Mouse (Mus musculus) thymus, adult 2 months (tissue): Measurements from ENCODE around the gene Hipk1. TPM values are rescaled to one million over a fixed set of nuclear protein-coding genes. Genes with fewer than 3 reads are reported as not detected.
A peak's percentile ranks its signal among the peaks of the same experiment; 100 is the strongest.

ENCODE experiments used
- DNase-seq: peaks from one replicate; pipeline ENCODE4 v3.0.0; 2021
- H3K27ac ChIP-seq: fragments of 200-500 bp; 2 replicates; pipeline ENCODE4 v1.5.1; 2012; ENCODE audit warnings: low read length, control low read depth; ENCODE audit not compliant: control insufficient read depth, insufficient read depth
- H3K27me3 ChIP-seq: fragments of 200-500 bp; 2 replicates; pipeline ENCODE4 v1.6.1; 2012; ENCODE audit warnings: mild to moderate bottlenecking, low read length, moderate library complexity, mixed read lengths; ENCODE audit not compliant: control insufficient read depth, insufficient read depth
- H3K36me3 ChIP-seq: fragments of 200-500 bp; 2 replicates; pipeline ENCODE4 v1.6.1; 2012; ENCODE audit warnings: mild to moderate bottlenecking, low read length, moderate library complexity; ENCODE audit not compliant: control insufficient read depth, insufficient read depth
- H3K4me1 ChIP-seq: fragments of 200-500 bp; replicated peaks from 2 replicates; pipeline ENCODE4 v1.6.1; 2012; ENCODE audit warnings: low read length; ENCODE audit not compliant: control insufficient read depth, insufficient read depth
- H3K4me3 ChIP-seq: fragments of 200-500 bp; 2 replicates; pipeline ENCODE4 v1.5.1; 2012; ENCODE audit warnings: mild to moderate bottlenecking, low read length, control low read depth, moderate library complexity; ENCODE audit not compliant: control insufficient read depth, insufficient read depth
- CTCF ChIP-seq: fragments of 200-500 bp; IDR thresholded peaks from 2 replicates; pipeline ENCODE4 v1.5.1; 2012; ENCODE audit warnings: mild to moderate bottlenecking, control low read depth, low read length, moderate library complexity, borderline replicate concordance; ENCODE audit not compliant: control insufficient read depth, poor library complexity, insufficient read depth; ENCODE audit errors: extremely low read depth
- POLR2A ChIP-seq: fragments of 200-500 bp; IDR thresholded peaks from 2 replicates; pipeline ENCODE4 v1.6.1; 2012; ENCODE audit warnings: mild to moderate bottlenecking, low read length, control low read depth, moderate library complexity; ENCODE audit not compliant: control insufficient read depth, poor library complexity, insufficient read depth; ENCODE audit errors: extremely low read depth
- WGBS: fragments of 180-500 bp; shearing (Covaris S2); methylation state at CpG from one replicate; pipeline ENCODE4 v1.1.7; 2018; 5-methylcytosine and 5-hydroxymethylcytosine counted together
- polyA plus RNA-seq: library from polyadenylated mRNA; depleted of rRNA; stranded (reverse); fragments of >200 nt; gene quantifications from 2 replicates; pipeline ENCODE4 v1.2.3, GENCODE M21; 2012

Gene Hipk1
- polyA plus RNA-seq, 1 experiment, result 172 TPM

GRCm38 (mm10) chr3:103787225-103787624, 4.1 kb downstream of the Hipk1 start:
- no peak overlapping the region for H3K4me3 ChIP-seq
- TF ChIP-seq POLR2A (no peak), CTCF (no peak)
- no peak overlapping the region for H3K27ac ChIP-seq
- peaks cover 24% of the 10 kb centered on the region for H3K4me1 ChIP-seq
- no peaks in the 10 kb centered on the region for H3K36me3 ChIP-seq
- no peak for DNase-seq
- no peaks in the 10 kb centered on the region for H3K27me3 ChIP-seq
- WGBS, result 41% methylated on average over 7 of the region's 7 CpGs

DNA sequence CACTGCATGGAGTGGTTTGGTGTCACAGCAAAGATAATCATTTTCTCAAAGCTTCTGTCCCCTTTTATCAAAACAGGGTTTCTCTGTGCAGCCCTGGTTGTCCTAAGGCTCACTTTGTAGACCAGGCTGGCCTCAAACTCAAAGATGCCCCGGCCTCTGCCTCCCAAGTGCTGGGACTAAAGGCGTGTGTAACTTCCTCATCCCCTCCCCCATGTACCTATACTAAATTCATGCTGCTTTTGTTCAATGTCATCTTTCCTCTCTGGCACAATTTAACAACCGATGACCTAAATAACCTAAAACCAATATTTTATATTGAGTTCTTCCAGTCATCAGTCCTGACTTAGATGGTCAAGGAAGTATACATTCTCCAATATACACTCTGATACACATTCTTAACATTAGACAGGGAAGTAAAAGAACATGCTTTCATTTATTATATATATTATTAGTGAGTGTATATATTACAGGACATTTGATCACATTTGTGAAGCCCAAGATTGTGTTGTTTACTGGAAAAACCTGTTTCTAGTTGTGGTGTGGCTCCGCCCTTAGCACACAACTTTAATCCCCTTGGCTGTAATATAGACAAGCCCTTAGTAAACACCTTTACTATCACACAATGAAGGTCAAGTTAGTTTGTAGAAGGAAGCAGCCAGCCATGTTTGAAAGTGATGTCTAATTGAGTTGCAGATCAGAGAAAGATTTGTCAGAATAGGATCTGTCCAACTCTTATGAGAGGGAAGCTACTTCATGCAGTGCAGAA, 8.3 kb downstream of the Hipk1 start:
- H3K27ac ChIP-seq, result peak overlapping the region; percentile 24

DNA sequence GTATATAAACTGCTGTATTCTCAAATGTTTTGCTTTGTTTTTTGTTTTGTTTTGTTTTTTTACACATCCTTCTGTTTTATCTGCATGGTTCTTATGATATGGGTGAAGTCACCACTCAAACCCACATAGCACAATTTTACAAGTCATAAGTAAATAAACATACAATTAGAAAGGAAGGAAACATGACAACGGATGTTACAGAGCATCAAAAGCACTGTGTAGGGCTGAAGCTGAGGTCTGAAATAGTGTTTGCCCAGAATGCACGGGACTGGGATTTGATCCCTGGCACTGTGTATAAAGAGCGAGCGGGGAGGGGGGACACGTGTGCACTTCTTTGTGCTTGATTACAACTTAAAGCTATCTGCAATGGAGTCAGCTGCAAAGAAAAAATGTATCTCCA, 10.6 kb downstream of the Hipk1 start:
- peaks cover 44% of the 10 kb centered on the region for H3K4me1 ChIP-seq
- no peak for TF ChIP-seq POLR2A
- TF ChIP-seq CTCF, result no peak
- H3K4me3 ChIP-seq, result no peak overlapping the region
- peaks cover 9% of the 10 kb centered on the region for H3K36me3 ChIP-seq
- H3K27ac ChIP-seq, result peak overlapping the region; percentile 94
- 46% methylated on average over 5 of the region's 5 CpGs for WGBS
- DNase-seq, result no peak
- no peaks in the 10 kb centered on the region for H3K27me3 ChIP-seq

More for the DNA sequence above, 8.3 kb downstream of the Hipk1 start:
- no peaks in the 10 kb centered on the region for H3K36me3 ChIP-seq
- no peak overlapping the region for H3K4me3 ChIP-seq
- no peaks in the 10 kb centered on the region for H3K27me3 ChIP-seq
- peaks cover 33% of the 10 kb centered on the region for H3K4me1 ChIP-seq
- no peak for TF ChIP-seq POLR2A
- no peak for TF ChIP-seq CTCF
- no peak for DNase-seq
- WGBS, result 38% methylated on average over 4 of the region's 4 CpGs

DNA sequence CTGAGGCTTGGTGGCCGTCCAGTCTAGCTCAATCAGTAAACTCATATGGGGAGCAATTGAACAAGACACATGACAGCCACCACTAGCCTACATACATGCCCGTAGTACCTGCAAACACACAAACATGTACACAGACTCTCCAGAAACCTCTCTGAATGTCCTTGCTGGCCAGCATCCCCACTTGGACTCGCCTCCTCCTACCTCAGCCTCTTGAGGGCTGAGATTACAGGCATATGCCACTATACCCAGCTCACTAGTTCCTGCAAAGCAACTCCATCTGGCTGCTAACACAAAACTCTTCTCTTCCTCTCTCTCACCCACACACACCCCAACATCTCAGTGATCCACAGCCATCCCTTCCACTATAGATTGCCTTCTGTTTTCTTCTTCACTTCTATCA, 11.1 kb downstream of the Hipk1 start:
- no peak for DNase-seq
- H3K27me3 ChIP-seq, result no peaks in the 10 kb centered on the region
- peak overlapping the region; percentile 70 for H3K27ac ChIP-seq
- H3K4me1 ChIP-seq, result peaks cover 44% of the 10 kb centered on the region
- peaks cover 13% of the 10 kb centered on the region for H3K36me3 ChIP-seq
- no peak overlapping the region for H3K4me3 ChIP-seq
- 64% methylated on average over 3 of the region's 3 CpGs for WGBS
- no peak for TF ChIP-seq CTCF
- TF ChIP-seq POLR2A, result no peak

GRCm38 (mm10) chr3:103779183-103779582, 12.2 kb downstream of the Hipk1 start:
- TF ChIP-seq CTCF, result no peak
- no peak for TF ChIP-seq POLR2A
- no peak for DNase-seq
- Histone ChIP-seq H3K27me3 (no peaks in the 10 kb centered on the region), H3K4me3 (no peak overlapping the region), H3K27ac (peak overlapping the region; percentile 31; the same call in 1 of the 2 replicates), H3K4me1 (peaks cover 39% of the 10 kb centered on the region), H3K36me3 (peaks cover 13% of the 10 kb centered on the region)
- WGBS, result 31% methylated on average over 7 of the region's 7 CpGs

DNA sequence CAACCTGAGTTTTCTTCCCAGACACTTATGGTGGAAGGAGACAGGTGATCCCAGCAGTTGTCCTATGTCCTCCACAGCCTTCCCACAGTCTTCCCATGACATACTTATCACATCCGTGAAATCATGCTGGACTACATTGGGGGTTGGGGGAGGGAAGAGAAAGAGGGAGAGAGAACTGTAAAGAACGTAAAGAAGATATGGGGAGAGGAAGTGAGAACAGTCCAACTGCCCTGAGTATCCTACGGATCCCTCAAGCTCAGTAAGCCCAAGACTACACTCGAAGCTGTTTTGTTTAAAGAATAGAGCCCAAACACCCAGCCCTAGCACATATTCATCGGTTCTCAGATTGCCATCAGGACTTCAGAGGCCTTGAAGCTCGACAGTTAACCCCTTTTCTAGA, 12.7 kb downstream of the Hipk1 start:
- H3K27ac ChIP-seq, result peak overlapping the region; percentile 99
- H3K4me3 ChIP-seq, result no peak overlapping the region
- WGBS, result 38% methylated on average over 6 of the region's 6 CpGs
- TF ChIP-seq CTCF (no peak), POLR2A (no peak)
- no peak for DNase-seq
- no peaks in the 10 kb centered on the region for H3K27me3 ChIP-seq
- H3K36me3 ChIP-seq, result peaks cover 13% of the 10 kb centered on the region
- H3K4me1 ChIP-seq, result peaks cover 38% of the 10 kb centered on the region

GRCm38 (mm10) chr3:103777940-103778339, 13.4 kb downstream of the Hipk1 start:
- WGBS, result 7% methylated on average over 11 of the region's 11 CpGs
- Histone ChIP-seq H3K4me3 (peak overlapping the region; percentile 47), H3K36me3 (peaks cover 13% of the 10 kb centered on the region), H3K27me3 (no peaks in the 10 kb centered on the region), H3K4me1 (peaks cover 39% of the 10 kb centered on the region), H3K27ac (peak overlapping the region; percentile 99)
- TF ChIP-seq CTCF, result no peak
- 0 out of 2 replicates have a peak, but pooled peaks have one; percentile 18 for TF ChIP-seq POLR2A
- peak; percentile 65 for DNase-seq
